ENCODE assay signal across 8 mouse cellular contexts in genomic region chr4:139580663-139581336, GRCm38 (mm10). TPM values are rescaled to one million over a fixed set of nuclear protein-coding genes. Genes with fewer than 3 reads are reported as not detected.
DNase-seq lines count a peak whose midpoint lies in the region; TF ChIP-seq lines count a peak whose summit lies in the region.

No protein-coding gene starts in this region.

- no peak for TF ChIP-seq POLR2A in ES-Bruce4 (IDR thresholded peaks at IDR 0.05; ENCODE audit: insufficient read depth, low read length)
- TF ChIP-seq POLR2A in bone marrow, adult 2 months (IDR thresholded peaks at IDR 0.05; ENCODE audit: borderline replicate concordance, control insufficient read depth, low read depth, low read length), result no peak
- TF ChIP-seq POLR2A in heart, adult 2 months (IDR thresholded peaks at IDR 0.05; ENCODE audit: insufficient read depth, low read depth, low read length), result no peak

- H3K36me3 ChIP-seq in ES-Bruce4 (ENCODE audit: control insufficient read depth, insufficient read depth, low read length, poor library complexity, severe bottlenecking), result no peaks in the 10 kb centered on the region
- no peaks in the 10 kb centered on the region for H3K36me3 ChIP-seq in heart, adult 2 months (ENCODE audit: control insufficient read depth, insufficient read depth, low read length)

- H3K9ac ChIP-seq in ES-Bruce4 (ENCODE audit: low read depth, poor library complexity, severe bottlenecking), result no peak overlapping the region
- H3K9ac ChIP-seq in heart, adult 2 months (ENCODE audit: low read depth, low read length), result peak overlapping the region; percentile 18

- 0 out of 2 replicates have a peak overlapping the region, but pooled peaks have one; percentile 12 for H3K27ac ChIP-seq in ES-Bruce4 (ENCODE audit: insufficient read depth, low read length)
- 0 out of 2 replicates have a peak overlapping the region, but pooled peaks have one; percentile 23 for H3K27ac ChIP-seq in bone marrow, adult 2 months (ENCODE audit: control insufficient read depth, insufficient read depth, low read depth, low read length, poor library complexity)
- peak overlapping the region; percentile 85 for H3K27ac ChIP-seq in heart, adult 2 months

- H3K9me3 ChIP-seq in ES-Bruce4 (replicated peaks; ENCODE audit: control insufficient read depth, insufficient read depth, low read length, poor library complexity, severe bottlenecking), result no peaks in the 10 kb centered on the region

- peaks cover 3% of the 10 kb centered on the region for H3K79me2 ChIP-seq in heart, adult 2 months (replicated peaks; ENCODE audit: control insufficient read depth, insufficient read depth, low read length)

- H3K4me3 ChIP-seq in ES-Bruce4 (ENCODE audit: low read depth, low read length), result no peak overlapping the region
- H3K4me3 ChIP-seq in bone marrow, adult 2 months (replicated peaks; ENCODE audit: control insufficient read depth, low read depth, low read length), result no peak overlapping the region
- H3K4me3 ChIP-seq in heart, adult 2 months, result peak overlapping the region; percentile 36

- DNase-seq in heart, adult 2 months, result peak in 1 of 2 experiments; percentile 70
- peak; percentile 48 for DNase-seq in kidney, adult 9 months
- peak; percentile 60 to 78 for DNase-seq in lung, postnatal 4 days
- no peak for DNase-seq in layer of hippocampus, adult 8-10 months (ENCODE audit: low spot score in 2 of 2)
- DNase-seq in urinary bladder, postnatal 4 days (ENCODE audit: low spot score in 2 of 2), result no peak
- DNase-seq in left cerebral cortex, postnatal 36 days (ENCODE audit: low spot score in 2 of 2), result no peak

- intact Hi-C loops in heart, adult 2 months (cut with DNase I), result loop anchor here (2.0 kb wide), 1 partner anchor 18 kb away; no protein-coding TSS in a partner anchor
- intact Hi-C loops in left cerebral cortex, postnatal 36 days (cut with DNase I), result no loop called here

- peaks cover 4% of the 10 kb centered on the region for H3K4me1 ChIP-seq in ES-Bruce4 (ENCODE audit: control insufficient read depth, insufficient read depth, low read length)
- H3K4me1 ChIP-seq in bone marrow, adult 2 months (ENCODE audit: control insufficient read depth, insufficient read depth, low read length), result no peaks in the 10 kb centered on the region; the same call in 1 of the 2 replicates
- H3K4me1 ChIP-seq in heart, adult 2 months (ENCODE audit: control insufficient read depth, insufficient read depth, low read length), result peaks cover 32% of the 10 kb centered on the region

- no peak for TF ChIP-seq CTCF in ES-Bruce4 (IDR thresholded peaks at IDR 0.05; ENCODE audit: low read depth, low read length)
- TF ChIP-seq CTCF in bone marrow, adult 2 months (IDR thresholded peaks at IDR 0.05; ENCODE audit: control insufficient read depth, insufficient read depth, low read length), result no peak
- no peak for TF ChIP-seq CTCF in heart, adult 2 months (IDR thresholded peaks at IDR 0.05)

- H3K27me3 ChIP-seq in ES-Bruce4 (ENCODE audit: control insufficient read depth, insufficient read depth, low read length, poor library complexity, severe bottlenecking), result no peaks in the 10 kb centered on the region
- H3K27me3 ChIP-seq in heart, adult 2 months (ENCODE audit: control insufficient read depth, insufficient read depth, low read length), result no peaks in the 10 kb centered on the region

- peak; percentile 38; the same call in 1 of the 2 replicates for TF ChIP-seq EP300 in ES-Bruce4 (IDR thresholded peaks at IDR 0.05; ENCODE audit: insufficient read depth, low read depth, low read length)
- 0 out of 2 replicates have a peak, but pooled peaks have one; percentile 16 for TF ChIP-seq EP300 in heart, adult 2 months (IDR thresholded peaks at IDR 0.05; ENCODE audit: insufficient read depth, low read depth, low read length)

- 47% methylated on average over 15 of the region's 15 CpGs for WGBS in bone marrow, adult 2 months
- WGBS in heart, adult 2 months, result 12% methylated on average over 15 of the region's 15 CpGs

RNA-seq across cellular contexts. Expression of gene Gm21969, which starts 22.2 kb away (rescaled TPM):
- 0.21 TPM in 1 of 2 replicates, not detected in the other for polyA plus RNA-seq in ES-Bruce4 (2011; ENCODE audit: insufficient read depth, insufficient read length, low read depth, missing spikeins)
- not detected in 2 replicates for polyA plus RNA-seq in bone marrow, adult 2 months (2011; ENCODE audit: insufficient read depth, insufficient read length, low replicate concordance, missing spikeins)
- not detected for total RNA-seq in heart, adult 2 months (2021)
- 0.06 TPM in 1 of 2 replicates, not detected in the other for polyA plus RNA-seq in heart, adult 2 months (2012; rRNA removed)
- not detected for total RNA-seq in layer of hippocampus, adult 8-10 months (2022)
- total RNA-seq in left cerebral cortex, postnatal 36 days (2021), result not detected

RNA-seq across cellular contexts. Expression of gene Aldh4a1, which starts 41.9 kb away (rescaled TPM):
- 30.9 and 32.3 TPM in 2 replicates for polyA plus RNA-seq in ES-Bruce4 (2011; ENCODE audit: insufficient read depth, insufficient read length, low read depth, missing spikeins)
- polyA plus RNA-seq in bone marrow, adult 2 months (2011; ENCODE audit: insufficient read depth, insufficient read length, low replicate concordance, missing spikeins), result 8.1 and 17.2 TPM in 2 replicates
- 10 to 100 TPM; 79.7 to 96.7 TPM for total RNA-seq in heart, adult 2 months (2021)
- 120 and 149 TPM in 2 replicates for polyA plus RNA-seq in heart, adult 2 months (2012; rRNA removed)
- total RNA-seq in layer of hippocampus, adult 8-10 months (2022), result 10 to 100 TPM; 19.3 to 26.5 (median 21.0) TPM
- total RNA-seq in left cerebral cortex, postnatal 36 days (2021), result 10 to 100 TPM; 17.2 to 19.5 TPM

RNA-seq across cellular contexts. Expression of gene Iffo2, which starts 50.5 kb away (rescaled TPM):
- polyA plus RNA-seq in ES-Bruce4 (2011; ENCODE audit: insufficient read depth, insufficient read length, low read depth, missing spikeins), result 20.5 and 20.7 TPM in 2 replicates
- 1.6 and 2.0 TPM in 2 replicates for polyA plus RNA-seq in bone marrow, adult 2 months (2011; ENCODE audit: insufficient read depth, insufficient read length, low replicate concordance, missing spikeins)
- total RNA-seq in heart, adult 2 months (2021), result 1 to 10 TPM; 4.9 to 5.0 TPM
- 3.1 and 4.5 TPM in 2 replicates for polyA plus RNA-seq in heart, adult 2 months (2012; rRNA removed)
- total RNA-seq in layer of hippocampus, adult 8-10 months (2022), result 10 to 100 TPM; 16.0 to 18.5 (median 17.7) TPM
- total RNA-seq in left cerebral cortex, postnatal 36 days (2021), result 10 to 100 TPM; 15.7 to 18.8 TPM

Comparison
In these comparisons a context has a peak if more than half of its experiments do, and no peak if none do; other contexts are left out.
1. H3K27ac ChIP-seq: peak in every context shown above with its lines; median percentile 85 in heart, adult 2 months; 23 in bone marrow, adult 2 months; 12 in ES-Bruce4.
2. DNase-seq: peak in kidney, adult 9 months (single experiment) and lung, postnatal 4 days (2 of 2); none in layer of hippocampus, adult 8-10 months (0 of 2), urinary bladder, postnatal 4 days (0 of 2) and left cerebral cortex, postnatal 36 days (0 of 2).